Mouse (Mus musculus): ENCODE data around the gene Celf2. TPM values are rescaled to one million over a fixed set of nuclear protein-coding genes. Genes with fewer than 3 reads are reported as not detected.

Gene Celf2
- polyA plus RNA-seq, 1 experiment from 2014 or later = 13.6 TPM

DNA sequence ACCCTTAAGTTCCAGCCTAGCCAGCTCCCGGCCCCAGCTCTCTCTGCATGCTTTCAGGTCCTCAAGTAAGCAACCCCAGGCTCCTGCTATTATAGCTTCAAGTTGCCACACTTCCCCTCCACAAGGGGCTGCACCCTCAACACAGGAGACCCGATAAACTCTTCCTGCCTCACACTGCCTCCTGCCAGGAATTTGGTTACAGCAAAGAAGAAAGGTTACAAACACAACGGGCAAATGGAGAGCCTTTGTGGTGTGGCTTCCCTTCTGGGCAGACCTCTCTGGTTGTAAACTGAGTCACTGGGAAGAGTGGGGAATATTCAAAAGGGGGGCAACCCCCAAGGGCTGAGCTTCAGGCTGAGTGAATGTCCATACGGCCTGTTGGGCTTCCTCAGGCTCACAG is 983.1 kb downstream of the Celf2 start:
- Histone ChIP-seq H3K9me3 (replicated peaks) (no peaks in the 10 kb centered on the region), H3K36me3 (no peaks in the 10 kb centered on the region), H3K4me3 (no peak overlapping the region), H3K27me3 (replicated peaks) (no peaks in the 10 kb centered on the region), H3K9ac (no peak overlapping the region), H3K4me2 (no peak overlapping the region), H3K27ac (no peak overlapping the region), H3K4me1 (no peaks in the 10 kb centered on the region)
- WGBS (ENCODE audit: insufficient replicate concordance) = 35% methylated on average over 4 of the region's 4 CpGs
- no peak for ATAC-seq

DNA sequence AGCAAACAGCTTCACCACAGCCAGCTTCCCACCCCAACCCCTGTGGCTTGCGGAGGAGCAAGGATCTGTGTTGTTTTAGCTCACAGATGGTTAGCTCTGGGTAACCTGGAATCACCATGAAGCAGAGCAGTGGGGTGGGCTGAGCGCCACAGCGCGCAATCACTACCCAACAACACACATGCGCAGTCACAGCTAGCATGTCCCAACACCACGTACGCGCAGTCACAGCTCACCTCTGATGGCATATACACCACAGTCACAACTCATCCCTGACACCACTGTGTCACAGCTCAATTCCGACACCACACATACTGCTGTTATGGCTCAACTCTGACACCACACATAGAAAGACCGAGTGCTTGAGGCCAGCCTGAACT is 985.5 kb downstream of the Celf2 start:
- WGBS (ENCODE audit: insufficient replicate concordance) = 87% methylated on average over 10 of the region's 10 CpGs
- Histone ChIP-seq H3K4me1 (no peaks in the 10 kb centered on the region), H3K4me2 (no peak overlapping the region), H3K4me3 (no peak overlapping the region), H3K9me3 (replicated peaks) (no peaks in the 10 kb centered on the region), H3K27ac (no peak overlapping the region), H3K27me3 (replicated peaks) (no peaks in the 10 kb centered on the region), H3K9ac (no peak overlapping the region), H3K36me3 (no peaks in the 10 kb centered on the region)
- no peak for ATAC-seq

DNA sequence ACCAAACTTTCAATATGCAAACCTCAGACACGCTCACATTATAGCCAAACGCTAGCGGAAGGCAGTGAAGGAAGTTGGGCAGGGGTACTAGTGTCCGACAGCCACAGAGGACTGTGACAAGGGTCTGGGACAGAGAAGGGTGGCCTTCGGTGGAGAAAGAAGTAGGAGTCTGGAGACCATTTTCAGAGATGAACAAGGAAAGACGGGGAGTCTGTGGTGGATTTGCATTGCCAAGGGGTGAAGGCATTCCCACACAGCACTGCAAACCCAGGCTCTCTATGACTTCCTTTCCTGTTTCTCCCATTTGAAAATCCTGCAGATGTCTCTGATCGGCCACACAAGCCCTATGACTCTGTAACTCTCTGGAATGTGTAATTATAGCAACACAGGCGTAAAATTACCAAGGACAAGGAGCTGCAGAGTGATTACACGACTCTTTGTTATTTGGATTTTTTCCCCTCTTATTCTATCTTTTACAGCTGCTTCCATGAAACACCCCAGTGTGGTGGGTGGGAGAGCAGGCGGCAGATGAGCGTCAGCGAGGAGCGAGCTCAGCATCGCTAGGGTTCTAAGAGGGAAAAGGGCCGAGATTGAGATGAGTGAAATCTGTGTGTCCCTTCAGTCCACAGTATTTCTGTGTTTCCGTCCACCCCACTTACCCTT is 986.0 kb downstream of the Celf2 start:
- no peak overlapping the region for H3K9ac ChIP-seq
- H3K4me2 ChIP-seq = no peak overlapping the region
- H3K27me3 ChIP-seq (replicated peaks) = no peaks in the 10 kb centered on the region
- no peaks in the 10 kb centered on the region for H3K9me3 ChIP-seq (replicated peaks)
- WGBS (ENCODE audit: insufficient replicate concordance) = 69% methylated on average over 16 of the region's 16 CpGs
- ATAC-seq = no peak
- H3K4me3 ChIP-seq = no peak overlapping the region
- no peak overlapping the region for H3K27ac ChIP-seq
- H3K36me3 ChIP-seq = no peaks in the 10 kb centered on the region
- no peaks in the 10 kb centered on the region for H3K4me1 ChIP-seq

DNA sequence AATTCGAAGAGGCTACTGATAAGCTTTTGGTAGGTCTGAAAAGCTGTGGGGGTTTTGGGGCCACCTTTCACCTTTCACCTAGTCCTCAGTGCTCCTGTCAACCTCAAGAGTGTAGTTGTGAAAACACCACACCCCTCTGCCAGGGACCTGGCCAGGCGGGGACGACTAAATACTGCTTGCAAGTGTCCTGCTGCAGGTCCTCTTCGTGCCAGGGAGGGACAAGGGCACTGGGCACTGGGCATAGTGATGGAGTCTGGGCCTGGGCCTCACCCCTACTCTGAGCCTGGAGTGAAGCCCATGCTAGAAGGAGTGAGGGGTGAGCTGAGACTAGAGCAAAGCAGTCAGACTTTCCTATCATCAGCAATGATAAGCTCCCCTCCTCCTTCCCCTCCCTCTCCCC is 987.0 kb downstream of the Celf2 start:
- no peaks in the 10 kb centered on the region for H3K4me1 ChIP-seq
- no peaks in the 10 kb centered on the region for H3K27me3 ChIP-seq (replicated peaks)
- H3K4me2 ChIP-seq = no peak overlapping the region
- no peak overlapping the region for H3K4me3 ChIP-seq
- no peak overlapping the region for H3K27ac ChIP-seq
- no peaks in the 10 kb centered on the region for H3K9me3 ChIP-seq (replicated peaks)
- no peak for ATAC-seq
- no peak overlapping the region for H3K9ac ChIP-seq
- WGBS (ENCODE audit: insufficient replicate concordance) = 62% methylated on average over 4 of the region's 4 CpGs
- H3K36me3 ChIP-seq = no peaks in the 10 kb centered on the region

DNA sequence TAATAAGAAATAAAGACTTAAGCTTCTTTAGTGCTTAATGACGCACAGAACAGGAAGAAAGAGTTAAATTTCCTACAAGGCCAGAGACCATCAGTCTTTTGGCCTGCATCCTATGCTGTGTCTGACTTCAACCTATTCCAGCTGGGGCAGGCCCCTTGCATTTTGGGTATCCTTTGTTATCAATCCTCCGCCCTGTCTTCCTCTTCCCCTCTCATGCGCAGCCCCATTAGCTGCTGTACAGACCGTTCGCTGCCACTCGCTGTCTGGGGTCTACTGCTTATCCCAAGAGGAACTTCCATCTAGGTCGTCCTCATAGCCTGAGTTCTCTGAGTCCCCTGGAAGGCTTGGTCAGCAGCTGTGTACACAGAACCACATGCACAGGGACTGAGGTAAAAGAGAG is 996.2 kb downstream of the Celf2 start:
- Histone ChIP-seq H3K9me3 (replicated peaks) (no peaks in the 10 kb centered on the region), H3K4me2 (no peak overlapping the region), H3K27ac (no peak overlapping the region), H3K27me3 (replicated peaks) (no peaks in the 10 kb centered on the region), H3K4me1 (no peaks in the 10 kb centered on the region), H3K36me3 (no peaks in the 10 kb centered on the region), H3K4me3 (no peak overlapping the region), H3K9ac (no peak overlapping the region)
- 50% methylated on average over 7 of the region's 7 CpGs for WGBS (ENCODE audit: insufficient replicate concordance)
- ATAC-seq = no peak

DNA sequence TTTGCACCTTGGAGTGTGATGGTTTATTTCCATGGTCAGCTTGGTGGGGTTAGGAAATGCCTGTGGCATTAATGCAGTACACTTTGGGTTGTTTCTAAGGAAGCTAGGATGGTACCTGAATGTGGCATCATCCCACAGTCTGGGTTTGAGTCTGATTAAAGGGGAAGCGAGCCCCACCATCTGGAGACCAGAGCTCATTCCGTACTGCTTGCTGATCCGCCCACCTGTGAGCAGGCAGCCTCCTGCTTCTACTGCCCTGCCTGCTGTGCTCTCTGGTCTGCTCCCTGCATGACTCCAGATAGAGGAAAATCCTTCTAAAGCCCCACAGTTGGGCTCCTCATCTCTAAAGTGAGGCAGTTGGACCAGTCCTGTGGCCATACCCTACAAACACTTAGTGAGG is 1002.3 kb downstream of the Celf2 start:
- Histone ChIP-seq H3K27ac (no peak overlapping the region), H3K9me3 (replicated peaks) (0 out of 2 replicates have a peak, but pooled peaks cover 3% of the 10 kb centered on the region), H3K9ac (no peak overlapping the region), H3K36me3 (no peaks in the 10 kb centered on the region), H3K27me3 (replicated peaks) (no peaks in the 10 kb centered on the region; the same call in 1 of the 2 replicates), H3K4me1 (no peaks in the 10 kb centered on the region), H3K4me3 (no peak overlapping the region), H3K4me2 (no peak overlapping the region)
- no peak for ATAC-seq
- WGBS (ENCODE audit: insufficient replicate concordance) = 54% methylated on average over 3 of the region's 3 CpGs

GRCm38 (mm10) chr2:6505979-6506811 is 1003.2 kb downstream of the Celf2 start:
- no peak overlapping the region for H3K4me3 ChIP-seq
- WGBS (ENCODE audit: insufficient replicate concordance) = 64% methylated on average over 13 of the region's 13 CpGs
- H3K27me3 ChIP-seq (replicated peaks) = no peaks in the 10 kb centered on the region; the same call in 1 of the 2 replicates
- no peak overlapping the region for H3K9ac ChIP-seq
- no peaks in the 10 kb centered on the region for H3K4me1 ChIP-seq
- H3K27ac ChIP-seq = no peak overlapping the region
- H3K9me3 ChIP-seq (replicated peaks) = 0 out of 2 replicates have a peak, but pooled peaks cover 3% of the 10 kb centered on the region
- no peak overlapping the region for H3K4me2 ChIP-seq
- H3K36me3 ChIP-seq = no peaks in the 10 kb centered on the region
- no peak for ATAC-seq

- no peaks in the 10 kb centered on the region; the same call in 1 of the 2 replicates for H3K27me3 ChIP-seq (replicated peaks)
- no peak overlapping the region for H3K4me3 ChIP-seq
- ATAC-seq = no peak
- 72% methylated on average over 12 of the region's 12 CpGs for WGBS (ENCODE audit: insufficient replicate concordance)
- H3K9ac ChIP-seq = no peak overlapping the region
- no peaks in the 10 kb centered on the region for H3K4me1 ChIP-seq
- H3K9me3 ChIP-seq (replicated peaks) = 0 out of 2 replicates have a peak, but pooled peaks cover 3% of the 10 kb centered on the region
- no peak overlapping the region for H3K27ac ChIP-seq
- H3K4me2 ChIP-seq = no peak overlapping the region
- no peaks in the 10 kb centered on the region for H3K36me3 ChIP-seq
These were observed 1003.8 kb downstream of the Celf2 start for GRCm38 (mm10) chr2:6505531-6505930.

DNA sequence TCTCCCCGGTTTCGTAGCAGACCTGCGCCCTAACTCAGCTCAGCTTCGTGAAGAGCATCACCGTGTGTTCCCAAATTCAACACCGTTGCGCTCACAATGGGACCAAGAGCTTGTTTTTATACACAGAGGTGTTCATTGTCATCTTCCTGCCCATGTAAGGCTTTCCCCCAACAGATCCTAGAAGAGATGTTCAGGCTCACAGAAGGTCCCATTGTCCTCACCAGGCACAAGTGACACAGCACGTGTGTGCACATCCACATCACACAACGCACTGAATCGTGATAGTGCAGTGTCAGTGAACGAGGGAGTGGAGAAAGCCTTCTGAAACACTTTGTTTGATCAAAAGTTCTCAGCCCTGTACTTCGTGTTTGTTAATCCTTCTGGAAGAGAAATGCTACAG is 1011.3 kb downstream of the Celf2 start:
- ATAC-seq = no peak
- Histone ChIP-seq H3K4me3 (no peak overlapping the region), H3K9ac (no peak overlapping the region), H3K9me3 (replicated peaks) (0 out of 2 replicates have a peak, but pooled peaks cover 3% of the 10 kb centered on the region), H3K27ac (no peak overlapping the region), H3K27me3 (replicated peaks) (no peaks in the 10 kb centered on the region), H3K4me2 (no peak overlapping the region), H3K4me1 (no peaks in the 10 kb centered on the region), H3K36me3 (no peaks in the 10 kb centered on the region)
- WGBS (ENCODE audit: insufficient replicate concordance) = 76% methylated on average over 12 of the region's 12 CpGs

- H3K36me3 ChIP-seq = no peaks in the 10 kb centered on the region
- 0 out of 2 replicates have a peak, but pooled peaks cover under 1% of the 10 kb centered on the region for H3K9me3 ChIP-seq (replicated peaks)
- no peak overlapping the region for H3K9ac ChIP-seq
- no peak for ATAC-seq
- WGBS (ENCODE audit: insufficient replicate concordance) = 58% methylated on average over 5 of the region's 5 CpGs
- no peak overlapping the region for H3K4me2 ChIP-seq
- H3K27ac ChIP-seq = no peak overlapping the region
- no peaks in the 10 kb centered on the region for H3K4me1 ChIP-seq
- no peaks in the 10 kb centered on the region for H3K27me3 ChIP-seq (replicated peaks)
- no peak overlapping the region for H3K4me3 ChIP-seq
These were observed 1011.7 kb downstream of the Celf2 start for GRCm38 (mm10) chr2:6497636-6498035.

DNA sequence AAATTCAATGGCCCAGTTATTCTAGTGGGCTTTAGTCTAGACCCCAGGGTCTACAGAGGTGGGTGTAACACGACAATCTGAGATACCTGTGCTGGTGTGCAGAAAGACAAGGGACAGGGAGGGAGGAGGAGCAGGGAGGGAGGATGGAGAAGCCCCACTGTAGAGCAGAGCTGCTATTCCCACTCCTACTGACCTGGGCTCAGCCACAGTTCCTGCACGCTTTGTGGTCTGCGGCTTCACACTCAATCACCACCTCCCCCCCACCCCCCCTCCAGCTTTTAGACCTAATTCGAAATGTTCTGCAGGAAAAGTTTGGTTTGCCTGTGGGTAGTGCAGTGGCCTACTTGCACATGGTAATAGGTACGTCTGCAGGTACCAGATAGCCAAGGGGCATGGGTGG is 1015.5 kb downstream of the Celf2 start:
- H3K27me3 ChIP-seq (replicated peaks) = no peaks in the 10 kb centered on the region; the same call in 1 of the 2 replicates
- H3K4me3 ChIP-seq = no peak overlapping the region
- H3K27ac ChIP-seq = no peak overlapping the region
- no peaks in the 10 kb centered on the region for H3K9me3 ChIP-seq (replicated peaks)
- H3K4me2 ChIP-seq = no peak overlapping the region
- no peak for ATAC-seq
- no peaks in the 10 kb centered on the region for H3K4me1 ChIP-seq
- 54% methylated on average over 5 of the region's 5 CpGs for WGBS (ENCODE audit: insufficient replicate concordance)
- H3K9ac ChIP-seq = no peak overlapping the region
- no peaks in the 10 kb centered on the region for H3K36me3 ChIP-seq

GRCm38 (mm10) chr2:6490870-6491269 is 1018.5 kb downstream of the Celf2 start:
- no peak for ATAC-seq
- no peak overlapping the region for H3K4me2 ChIP-seq
- 51% methylated on average over 4 of the region's 4 CpGs for WGBS (ENCODE audit: insufficient replicate concordance)
- H3K4me1 ChIP-seq = no peaks in the 10 kb centered on the region
- no peak overlapping the region for H3K27ac ChIP-seq
- no peaks in the 10 kb centered on the region for H3K9me3 ChIP-seq (replicated peaks)
- no peak overlapping the region for H3K4me3 ChIP-seq
- H3K9ac ChIP-seq = no peak overlapping the region
- no peaks in the 10 kb centered on the region for H3K36me3 ChIP-seq
- H3K27me3 ChIP-seq (replicated peaks) = no peaks in the 10 kb centered on the region; the same call in 1 of the 2 replicates
